Mouse (Mus musculus) ES-E14 (cell line): Measurements from ENCODE around the gene Agtr1a.

Experiments
- CHD2 ChIP-seq: IDR thresholded peaks from 2 replicates; pipeline ENCODE4 v1.6.1; 2014; ENCODE audit warnings: mild to moderate bottlenecking, low read depth, low read length, inconsistent platforms
- HCFC1 ChIP-seq: IDR thresholded peaks from 2 replicates; pipeline ENCODE4 v1.6.1; 2012; ENCODE audit warnings: low read length, inconsistent platforms, borderline replicate concordance; ENCODE audit not compliant: insufficient read depth
- ZC3H11A ChIP-seq: IDR thresholded peaks from 2 replicates; pipeline ENCODE4 v1.6.1; 2012; ENCODE audit warnings: low read depth, mild to moderate bottlenecking, inconsistent platforms, low read length, borderline replicate concordance
- ZNF384 ChIP-seq: IDR thresholded peaks from 2 replicates; pipeline ENCODE4 v1.6.1; 2012; ENCODE audit warnings: low read depth, low read length, inconsistent platforms

DNA sequence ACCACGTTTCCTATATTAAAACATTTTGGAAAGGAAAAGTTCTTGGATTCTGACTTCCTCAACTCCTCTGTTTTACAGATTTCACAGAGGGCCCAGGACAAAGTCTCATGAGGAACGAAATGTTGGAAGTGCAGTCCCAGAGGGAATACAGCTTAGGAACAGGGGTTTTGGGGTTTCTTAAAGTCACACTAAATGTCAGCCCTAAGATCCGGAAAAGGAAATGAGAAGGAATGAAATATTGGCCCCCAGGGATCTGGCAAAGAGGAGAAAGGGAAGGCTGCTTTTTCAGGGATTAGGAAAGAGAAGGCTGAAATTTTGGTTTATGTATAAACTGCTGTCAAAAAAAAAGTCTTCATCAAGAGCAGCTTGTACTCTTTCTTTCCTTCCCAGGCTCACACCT lies 60.2 kb downstream of the Agtr1a start:
- TF ChIP-seq HCFC1 (no peak), CHD2 (no peak), ZNF384 (no peak), ZC3H11A (no peak)
